Mouse (Mus musculus): ENCODE measurements around the gene Sdhb. TPM values are rescaled to one million over a fixed set of nuclear protein-coding genes. Genes with fewer than 3 reads are reported as not detected.

Sdhb gene
- polyA plus RNA-seq, 1 experiment from 2014 or later = 418 TPM

DNA sequence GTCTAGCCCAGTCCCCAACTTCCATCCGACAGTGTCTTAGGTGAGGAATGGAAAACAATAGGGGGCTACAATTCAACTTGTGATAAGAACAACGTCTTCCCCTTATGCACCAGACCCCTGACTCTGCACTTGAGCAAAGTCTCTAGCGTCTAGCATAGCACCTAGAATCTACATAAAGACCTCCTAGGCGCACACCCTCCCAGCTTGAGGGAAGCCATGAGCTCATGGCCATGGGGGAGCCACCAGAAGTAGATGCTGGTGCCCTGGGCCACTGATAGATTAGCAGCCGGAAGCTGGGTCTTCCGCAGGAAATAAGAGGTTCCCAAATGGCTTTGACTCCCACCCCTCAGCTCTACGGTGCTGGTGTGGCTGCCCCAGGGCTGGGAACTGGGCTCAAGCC, 26.5 kb downstream of the Sdhb start:
- WGBS = 33% methylated on average over 7 of the region's 7 CpGs
- DNase-seq (ENCODE audit: low spot score) (no peak), ATAC-seq (ENCODE audit: insufficient read depth, low FRiP score, low TSS enrichment) (no peak)
- no peaks in the 10 kb centered on the region for H3K9me3 ChIP-seq (ENCODE audit: control insufficient read depth, low read length)
- H3K4me2 ChIP-seq (ENCODE audit: low read depth) = peak overlapping the region; percentile 88
- H3K4me3 ChIP-seq (ENCODE audit: low read depth, low read length) = peak overlapping the region; percentile 87
- no peaks in the 10 kb centered on the region; the same call in 1 of the 2 replicates for H3K36me3 ChIP-seq (ENCODE audit: control insufficient read depth, insufficient read depth, low read length)
- H3K27ac ChIP-seq (ENCODE audit: low read depth, low read length) = no peak overlapping the region
- no peaks in the 10 kb centered on the region for H3K27me3 ChIP-seq (ENCODE audit: control insufficient read depth, insufficient read depth, low read length)
- peak overlapping the region; percentile 86 for H3K9ac ChIP-seq (ENCODE audit: low read length)
- peaks cover 7% of the 10 kb centered on the region for H3K4me1 ChIP-seq (ENCODE audit: control insufficient read depth, insufficient read depth, low read length)

DNA sequence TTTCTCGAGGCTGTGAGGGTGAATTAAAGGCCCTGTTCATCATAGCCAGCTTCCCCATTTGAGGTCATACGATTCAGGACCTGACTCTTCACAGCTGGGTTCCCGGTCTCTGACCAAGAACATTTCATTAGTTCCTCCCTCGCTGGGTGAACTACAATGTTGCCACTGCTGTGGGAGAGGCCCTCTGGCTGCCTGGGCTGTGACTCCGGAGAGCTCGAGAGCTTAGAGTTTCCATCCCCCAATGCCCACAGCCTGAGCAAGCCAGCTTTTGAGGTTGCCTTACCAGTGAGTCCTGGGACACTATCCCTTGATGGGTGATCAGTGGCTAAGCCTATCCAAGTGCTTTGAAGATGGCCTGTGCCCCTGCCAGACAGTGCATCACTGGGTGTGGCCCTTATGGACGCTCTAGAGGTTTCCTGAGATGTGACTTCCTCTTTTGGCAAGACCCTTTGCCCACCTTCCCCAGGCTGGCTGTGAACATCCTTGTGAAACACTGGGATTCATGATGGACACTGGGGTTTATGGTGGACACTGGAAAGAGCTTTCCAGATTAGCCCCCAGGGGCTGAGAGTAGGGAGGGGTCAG, 27.8 kb downstream of the Sdhb start:
- no peak overlapping the region for H3K4me3 ChIP-seq (ENCODE audit: low read depth, low read length)
- 0 out of 2 replicates have a peak overlapping the region, but pooled peaks have one; percentile 14 for H3K9ac ChIP-seq (ENCODE audit: low read length)
- H3K27me3 ChIP-seq (ENCODE audit: control insufficient read depth, insufficient read depth, low read length) = no peaks in the 10 kb centered on the region
- peaks cover 7% of the 10 kb centered on the region for H3K4me1 ChIP-seq (ENCODE audit: control insufficient read depth, insufficient read depth, low read length)
- H3K4me2 ChIP-seq (ENCODE audit: low read depth) = peak overlapping the region; percentile 24
- WGBS = 65% methylated on average over 7 of the region's 7 CpGs
- no peak overlapping the region for H3K27ac ChIP-seq (ENCODE audit: low read depth, low read length)
- H3K36me3 ChIP-seq (ENCODE audit: control insufficient read depth, insufficient read depth, low read length) = no peaks in the 10 kb centered on the region; the same call in 1 of the 2 replicates
- H3K9me3 ChIP-seq (ENCODE audit: control insufficient read depth, low read length) = no peaks in the 10 kb centered on the region
- DNase-seq (ENCODE audit: low spot score) = no peak
- ATAC-seq (ENCODE audit: insufficient read depth, low FRiP score, low TSS enrichment) = no peak

DNA sequence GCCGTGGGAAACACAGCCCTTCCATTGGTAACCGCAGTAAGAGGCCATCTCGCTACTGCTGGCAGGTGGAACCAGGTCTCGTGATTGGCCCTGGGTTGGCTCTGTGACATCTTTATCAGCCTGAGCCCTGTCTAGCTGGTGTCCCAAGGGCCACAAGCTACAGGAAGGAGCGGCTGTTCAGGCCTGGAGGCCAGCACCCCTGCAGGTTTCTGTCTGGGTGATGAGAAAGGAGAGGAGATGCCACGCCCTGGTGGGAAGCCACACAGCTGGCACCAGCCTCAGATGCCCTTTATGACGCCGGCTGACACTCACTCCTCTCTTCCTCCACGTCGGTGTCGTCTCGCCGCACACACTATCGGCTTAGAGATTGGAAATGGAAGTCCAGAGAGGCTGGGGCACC, 28.4 kb downstream of the Sdhb start:
- no peak overlapping the region for H3K4me2 ChIP-seq (ENCODE audit: low read depth)
- H3K9ac ChIP-seq (ENCODE audit: low read length) = no peak overlapping the region
- H3K27me3 ChIP-seq (ENCODE audit: control insufficient read depth, insufficient read depth, low read length) = no peaks in the 10 kb centered on the region
- peaks cover 7% of the 10 kb centered on the region for H3K4me1 ChIP-seq (ENCODE audit: control insufficient read depth, insufficient read depth, low read length)
- no peak overlapping the region for H3K27ac ChIP-seq (ENCODE audit: low read depth, low read length)
- DNase-seq (ENCODE audit: low spot score) = no peak
- peaks cover 2% of the 10 kb centered on the region for H3K36me3 ChIP-seq (ENCODE audit: control insufficient read depth, insufficient read depth, low read length)
- no peak for ATAC-seq (ENCODE audit: insufficient read depth, low FRiP score, low TSS enrichment)
- 89% methylated on average over 14 of the region's 14 CpGs for WGBS
- H3K4me3 ChIP-seq (ENCODE audit: low read depth, low read length) = no peak overlapping the region
- no peaks in the 10 kb centered on the region for H3K9me3 ChIP-seq (ENCODE audit: control insufficient read depth, low read length)

DNA sequence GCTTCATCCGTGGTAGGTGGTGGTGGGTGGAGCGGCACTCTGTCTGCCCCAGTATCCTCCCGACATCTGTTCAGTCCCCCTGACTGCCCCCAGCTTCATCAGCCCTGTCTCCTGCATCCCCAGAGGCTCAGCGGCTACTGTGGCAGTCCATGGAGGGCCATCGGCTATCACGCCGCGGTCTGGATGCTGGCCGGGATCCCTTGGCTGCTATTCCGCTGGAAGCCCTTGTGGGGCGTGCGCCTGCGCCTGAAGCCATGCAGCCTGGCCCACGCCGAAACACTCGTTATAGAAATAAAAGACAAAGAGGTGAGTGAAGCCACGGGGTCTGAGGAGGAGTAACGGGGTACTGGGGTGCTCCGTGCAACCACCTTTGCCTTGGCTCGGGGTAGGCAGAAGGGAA, 31.2 kb downstream of the Sdhb start:
- no peak for ATAC-seq (ENCODE audit: insufficient read depth, low FRiP score, low TSS enrichment)
- H3K9me3 ChIP-seq (ENCODE audit: control insufficient read depth, low read length) = no peaks in the 10 kb centered on the region
- H3K4me3 ChIP-seq (ENCODE audit: low read depth, low read length) = no peak overlapping the region
- H3K27ac ChIP-seq (ENCODE audit: low read depth, low read length) = no peak overlapping the region
- no peak overlapping the region for H3K4me2 ChIP-seq (ENCODE audit: low read depth)
- peaks cover 18% of the 10 kb centered on the region for H3K36me3 ChIP-seq (ENCODE audit: control insufficient read depth, insufficient read depth, low read length)
- H3K27me3 ChIP-seq (ENCODE audit: control insufficient read depth, insufficient read depth, low read length) = no peaks in the 10 kb centered on the region
- 84% methylated on average over 20 of the region's 20 CpGs for WGBS
- peaks cover 5% of the 10 kb centered on the region for H3K4me1 ChIP-seq (ENCODE audit: control insufficient read depth, insufficient read depth, low read length)
- DNase-seq (ENCODE audit: low spot score) = no peak
- no peak overlapping the region; the same call in 1 of the 2 replicates for H3K9ac ChIP-seq (ENCODE audit: low read length)

DNA sequence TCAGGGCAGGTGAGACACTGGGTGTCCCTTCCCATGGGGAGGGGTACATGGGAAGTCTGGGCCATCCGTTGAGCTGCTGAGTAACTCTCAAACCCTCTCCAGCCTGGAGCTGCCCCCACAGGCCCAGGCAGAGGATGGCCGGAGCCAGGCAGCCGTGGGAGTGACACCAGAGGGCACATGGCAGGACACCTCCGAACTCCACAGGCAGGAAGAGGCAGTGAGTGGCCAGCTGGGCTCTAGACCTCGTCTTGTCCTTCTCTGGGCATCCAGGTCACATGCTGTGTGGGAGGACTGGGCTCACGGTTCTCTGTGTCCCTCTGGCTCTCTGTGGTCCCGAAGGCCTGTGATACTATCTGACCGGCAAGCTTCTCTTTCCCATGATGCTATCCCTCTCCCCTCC, 32.8 kb downstream of the Sdhb start:
- H3K27me3 ChIP-seq (ENCODE audit: control insufficient read depth, insufficient read depth, low read length) = no peaks in the 10 kb centered on the region
- no peak overlapping the region for H3K4me2 ChIP-seq (ENCODE audit: low read depth)
- H3K9ac ChIP-seq (ENCODE audit: low read length) = no peak overlapping the region
- DNase-seq (ENCODE audit: low spot score) = no peak
- ATAC-seq (ENCODE audit: insufficient read depth, low FRiP score, low TSS enrichment) = no peak
- no peaks in the 10 kb centered on the region; the same call in 1 of the 2 replicates for H3K4me1 ChIP-seq (ENCODE audit: control insufficient read depth, insufficient read depth, low read length)
- H3K36me3 ChIP-seq (ENCODE audit: control insufficient read depth, insufficient read depth, low read length) = peaks cover 25% of the 10 kb centered on the region
- H3K4me3 ChIP-seq (ENCODE audit: low read depth, low read length) = no peak overlapping the region
- no peaks in the 10 kb centered on the region for H3K9me3 ChIP-seq (ENCODE audit: control insufficient read depth, low read length)
- WGBS = 78% methylated on average over 8 of the region's 8 CpGs
- no peak overlapping the region for H3K27ac ChIP-seq (ENCODE audit: low read depth, low read length)

DNA sequence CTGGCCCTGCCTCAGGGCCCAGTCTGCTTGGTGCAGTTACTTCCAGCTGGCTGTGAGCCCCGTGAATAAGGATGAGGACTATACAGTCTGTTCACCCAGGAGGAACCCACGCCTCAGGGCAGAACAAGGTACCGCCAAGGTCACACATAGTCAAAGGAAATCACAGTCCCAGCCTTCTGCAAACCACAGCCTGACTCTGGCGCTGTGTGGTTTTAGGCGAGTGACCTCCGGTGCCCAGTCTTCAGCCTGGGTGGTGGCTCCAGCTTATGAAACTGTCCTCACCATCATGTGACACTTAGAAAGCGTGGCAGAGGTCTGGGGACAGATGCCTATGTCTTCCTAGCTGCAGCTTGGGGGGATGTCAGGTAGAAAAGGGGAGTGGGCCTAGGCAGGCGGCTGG, 34.8 kb downstream of the Sdhb start:
- Histone ChIP-seq H3K27me3 (ENCODE audit: control insufficient read depth, insufficient read depth, low read length) (no peaks in the 10 kb centered on the region), H3K9me3 (ENCODE audit: control insufficient read depth, low read length) (no peaks in the 10 kb centered on the region), H3K4me3 (ENCODE audit: low read depth, low read length) (no peak overlapping the region), H3K4me1 (ENCODE audit: control insufficient read depth, insufficient read depth, low read length) (no peaks in the 10 kb centered on the region), H3K27ac (ENCODE audit: low read depth, low read length) (no peak overlapping the region), H3K4me2 (ENCODE audit: low read depth) (no peak overlapping the region), H3K9ac (ENCODE audit: low read length) (no peak overlapping the region), H3K36me3 (ENCODE audit: control insufficient read depth, insufficient read depth, low read length) (peaks cover 28% of the 10 kb centered on the region)
- no peak for ATAC-seq (ENCODE audit: insufficient read depth, low FRiP score, low TSS enrichment)
- WGBS = 93% methylated on average over 8 of the region's 8 CpGs
- no peak for DNase-seq (ENCODE audit: low spot score)

DNA sequence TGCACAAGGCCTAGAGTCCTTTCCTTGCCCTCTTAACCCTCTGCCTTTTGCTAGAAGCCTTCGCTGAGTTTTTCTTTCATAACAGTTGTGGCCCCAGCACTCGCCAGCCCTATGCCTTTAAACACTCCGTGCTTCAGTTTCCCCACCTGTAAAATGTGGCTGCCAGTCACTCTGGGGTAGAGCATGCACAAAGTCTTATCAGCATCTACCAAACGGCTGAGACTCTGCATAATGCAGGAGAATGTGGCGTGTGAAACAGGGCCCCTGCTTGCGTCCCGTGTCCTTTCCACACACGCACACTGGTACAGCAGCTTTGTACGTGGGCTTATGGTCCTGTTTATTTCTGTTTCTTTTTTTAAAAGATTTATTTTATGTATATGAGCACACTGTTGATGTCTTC, 35.8 kb downstream of the Sdhb start:
- 95% methylated on average over 9 of the region's 9 CpGs for WGBS
- H3K4me1 ChIP-seq (ENCODE audit: control insufficient read depth, insufficient read depth, low read length) = no peaks in the 10 kb centered on the region
- no peaks in the 10 kb centered on the region for H3K9me3 ChIP-seq (ENCODE audit: control insufficient read depth, low read length)
- no peak overlapping the region for H3K4me2 ChIP-seq (ENCODE audit: low read depth)
- no peak overlapping the region for H3K27ac ChIP-seq (ENCODE audit: low read depth, low read length)
- DNase-seq (ENCODE audit: low spot score) (no peak), ATAC-seq (ENCODE audit: insufficient read depth, low FRiP score, low TSS enrichment) (no peak)
- H3K4me3 ChIP-seq (ENCODE audit: low read depth, low read length) = no peak overlapping the region
- no peak overlapping the region for H3K9ac ChIP-seq (ENCODE audit: low read length)
- H3K27me3 ChIP-seq (ENCODE audit: control insufficient read depth, insufficient read depth, low read length) = no peaks in the 10 kb centered on the region
- H3K36me3 ChIP-seq (ENCODE audit: control insufficient read depth, insufficient read depth, low read length) = peaks cover 28% of the 10 kb centered on the region

DNA sequence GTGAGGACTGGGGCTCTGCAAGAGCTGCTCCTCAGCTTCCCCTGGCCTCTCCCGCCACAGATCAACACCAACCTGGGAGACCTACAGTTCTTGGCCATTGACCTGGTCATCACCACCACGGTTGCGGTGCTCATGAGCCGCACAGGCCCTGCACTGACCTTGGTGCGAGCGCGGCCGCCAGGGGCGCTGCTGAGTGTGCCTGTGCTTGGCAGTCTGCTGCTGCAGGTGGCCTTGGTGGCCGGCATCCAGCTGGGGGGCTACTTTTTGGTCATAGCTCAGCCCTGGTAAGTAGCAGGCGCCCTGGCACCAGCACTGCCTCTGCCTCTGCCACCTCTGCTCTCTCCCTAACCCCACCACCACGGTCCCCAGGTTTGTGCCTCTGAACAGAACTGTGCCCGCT, 45.0 kb downstream of the Sdhb start:
- no peaks in the 10 kb centered on the region for H3K9me3 ChIP-seq (ENCODE audit: control insufficient read depth, low read length)
- H3K9ac ChIP-seq (ENCODE audit: low read length) = no peak overlapping the region
- no peak overlapping the region for H3K27ac ChIP-seq (ENCODE audit: low read depth, low read length)
- no peak for ATAC-seq (ENCODE audit: insufficient read depth, low FRiP score, low TSS enrichment)
- H3K27me3 ChIP-seq (ENCODE audit: control insufficient read depth, insufficient read depth, low read length) = no peaks in the 10 kb centered on the region
- 87% methylated on average over 13 of the region's 13 CpGs for WGBS
- H3K4me3 ChIP-seq (ENCODE audit: low read depth, low read length) = no peak overlapping the region
- H3K4me2 ChIP-seq (ENCODE audit: low read depth) = no peak overlapping the region
- DNase-seq (ENCODE audit: low spot score) = no peak
- H3K36me3 ChIP-seq (ENCODE audit: control insufficient read depth, insufficient read depth, low read length) = peaks cover 20% of the 10 kb centered on the region
- H3K4me1 ChIP-seq (ENCODE audit: control insufficient read depth, insufficient read depth, low read length) = peaks cover 7% of the 10 kb centered on the region; the same call in 1 of the 2 replicates

DNA sequence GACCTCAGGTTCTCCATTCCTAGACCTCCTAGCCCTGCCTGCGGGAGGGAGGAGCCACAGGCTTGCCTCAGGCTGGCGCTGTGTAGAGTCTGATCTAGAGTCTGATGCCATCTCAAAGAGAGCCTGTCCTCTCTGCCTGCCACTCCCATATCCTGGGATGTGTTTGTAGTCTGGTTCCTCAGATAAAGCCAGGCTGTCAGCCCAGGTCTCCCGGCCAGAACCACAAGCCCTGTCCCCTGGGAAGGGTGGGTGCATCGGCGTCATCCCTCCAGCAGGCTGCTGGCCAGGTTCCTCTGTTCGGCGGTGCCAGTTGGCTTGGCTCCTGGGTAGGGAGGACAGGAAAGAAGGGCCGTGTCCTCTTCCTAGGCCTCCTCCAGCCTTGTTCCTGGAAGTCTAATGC, 47.0 kb downstream of the Sdhb start:
- H3K36me3 ChIP-seq (ENCODE audit: control insufficient read depth, insufficient read depth, low read length) = peaks cover 24% of the 10 kb centered on the region
- no peak for ATAC-seq (ENCODE audit: insufficient read depth, low FRiP score, low TSS enrichment)
- WGBS = 96% methylated on average over 8 of the region's 8 CpGs

More for the DNA sequence above, 47.0 kb downstream of the Sdhb start:
- H3K4me1 ChIP-seq (ENCODE audit: control insufficient read depth, insufficient read depth, low read length) = peaks cover 20% of the 10 kb centered on the region
- no peak overlapping the region for H3K27ac ChIP-seq (ENCODE audit: low read depth, low read length)
- H3K9me3 ChIP-seq (ENCODE audit: control insufficient read depth, low read length) = no peaks in the 10 kb centered on the region
- no peak overlapping the region for H3K9ac ChIP-seq (ENCODE audit: low read length)
- DNase-seq (ENCODE audit: low spot score) = no peak
- H3K4me2 ChIP-seq (ENCODE audit: low read depth) = no peak overlapping the region
- H3K4me3 ChIP-seq (ENCODE audit: low read depth, low read length) = no peak overlapping the region
- no peaks in the 10 kb centered on the region for H3K27me3 ChIP-seq (ENCODE audit: control insufficient read depth, insufficient read depth, low read length)

All from neural tube, embryonic 11.5 days (tissue).